14 mouse cellular contexts compared by ENCODE assay signal in the genomic region with DNA sequence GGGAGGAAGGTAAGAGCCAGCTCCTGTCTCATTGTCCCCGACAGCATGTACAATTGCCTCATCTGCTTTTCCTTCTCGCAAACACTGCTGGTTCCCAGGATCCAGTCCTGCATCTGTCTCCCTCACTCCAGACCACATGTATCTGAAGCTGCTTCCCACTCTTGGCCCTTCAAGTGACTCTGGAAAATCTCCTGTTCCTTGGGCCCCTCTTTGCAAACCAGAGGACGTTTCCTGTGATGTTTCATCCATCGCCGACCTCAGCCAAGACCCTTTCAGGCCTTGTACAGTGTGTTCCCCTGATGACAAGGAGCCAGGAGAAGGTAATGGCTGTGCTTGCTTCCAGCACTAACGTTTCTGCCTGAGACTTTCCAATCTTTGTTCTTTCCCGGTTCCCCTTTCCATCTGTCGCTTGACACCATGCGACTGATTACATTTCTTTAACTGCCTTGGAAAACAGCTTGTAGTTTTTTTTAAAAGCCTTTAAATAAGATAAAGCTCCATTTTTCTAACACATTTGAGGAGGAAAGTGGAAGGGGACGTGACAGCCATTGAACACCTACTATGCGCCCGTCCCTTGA.
DNase-seq lines count a peak whose midpoint lies in the region; ATAC-seq and TF ChIP-seq lines count a peak whose summit lies in the region.
"Had no signal": no experiment of that assay in that cellular context is flagged by ENCODE, and none has a peak within 500 bp of the region (broad histone marks: within the 10 kb centered on the region; RNA-seq: fewer than 3 reads in every experiment).

No protein-coding gene starts in this region.

- H3K27ac ChIP-seq in heart, embryonic 15.5 days, result 0 out of 2 replicates have a peak overlapping the region, but pooled peaks have one; percentile 24
- H3K27ac ChIP-seq in heart, adult 2 months, result no peak overlapping the region
- H3K27ac ChIP-seq in embryonic facial prominence, embryonic 10.5 days (replicated peaks), result peak overlapping the region; percentile 87
- H3K27ac ChIP-seq in embryonic facial prominence, embryonic 13.5 days, result peak overlapping the region; percentile 74; the same call in 1 of the 2 replicates
- H3K27ac ChIP-seq in stomach, embryonic 14.5 days (ENCODE audit: low read length), result peak overlapping the region; percentile 58; the same call in 1 of the 2 replicates
- H3K27ac ChIP-seq: neural tube, embryonic 13.5 days had no signal

- no peaks in the 10 kb centered on the region for H3K9me3 ChIP-seq in heart, embryonic 15.5 days (replicated peaks)
- no peaks in the 10 kb centered on the region for H3K9me3 ChIP-seq in embryonic facial prominence, embryonic 10.5 days
- H3K9me3 ChIP-seq in embryonic facial prominence, embryonic 13.5 days, result no peaks in the 10 kb centered on the region
- no peaks in the 10 kb centered on the region for H3K9me3 ChIP-seq in stomach, embryonic 14.5 days (ENCODE audit: control insufficient read depth, low read depth, low read length)
- H3K9me3 ChIP-seq: neural tube, embryonic 13.5 days had no signal

- DNase-seq in heart, adult 2 months, result no peak
- DNase-seq in embryonic facial prominence, embryonic 10.5 days (ENCODE audit: low spot score), result no peak
- no peak for DNase-seq in neural tube, embryonic 10.5 days (ENCODE audit: extremely low spot score, low spot score)
- DNase-seq in kidney, postnatal 10 days, result no peak
- DNase-seq: cerebellum, adult 18-20 months; heart, postnatal 36 days; kidney, adult 11 months; kidney, postnatal 4 days; lung, adult 18-20 months had no signal

- no peak for TF ChIP-seq EP300 in heart, adult 2 months (IDR thresholded peaks at IDR 0.05; ENCODE audit: insufficient read depth, low read depth, low read length)

- no peaks in the 10 kb centered on the region for H3K36me3 ChIP-seq in heart, embryonic 15.5 days
- H3K36me3 ChIP-seq in heart, adult 2 months (ENCODE audit: control insufficient read depth, insufficient read depth, low read length), result no peaks in the 10 kb centered on the region
- H3K36me3 ChIP-seq in embryonic facial prominence, embryonic 10.5 days (replicated peaks), result no peaks in the 10 kb centered on the region
- H3K36me3 ChIP-seq in embryonic facial prominence, embryonic 13.5 days, result no peaks in the 10 kb centered on the region
- no peaks in the 10 kb centered on the region for H3K36me3 ChIP-seq in stomach, embryonic 14.5 days (ENCODE audit: control insufficient read depth, insufficient read depth, low read length)
- H3K36me3 ChIP-seq: neural tube, embryonic 13.5 days had no signal

- TF ChIP-seq POLR2A in heart, adult 2 months (IDR thresholded peaks at IDR 0.05; ENCODE audit: insufficient read depth, low read depth, low read length), result no peak

- no peak overlapping the region for H3K9ac ChIP-seq in heart, embryonic 15.5 days
- H3K9ac ChIP-seq in heart, adult 2 months (ENCODE audit: low read depth, low read length), result no peak overlapping the region
- no peak overlapping the region for H3K9ac ChIP-seq in embryonic facial prominence, embryonic 13.5 days
- H3K9ac ChIP-seq in stomach, embryonic 14.5 days (replicated peaks; ENCODE audit: low read depth, low read length), result no peak overlapping the region
- H3K9ac ChIP-seq: neural tube, embryonic 13.5 days had no signal

- WGBS in heart, embryonic 15.5 days, result 52% methylated on average over 12 of the region's 12 CpGs
- 61% methylated on average over 12 of the region's 12 CpGs for WGBS in heart, adult 2 months
- 70% methylated on average over 12 of the region's 12 CpGs for WGBS in embryonic facial prominence, embryonic 10.5 days
- WGBS in embryonic facial prominence, embryonic 13.5 days, result 55% methylated on average over 12 of the region's 12 CpGs
- WGBS in stomach, embryonic 14.5 days, result 52% methylated on average over 12 of the region's 12 CpGs

- no peaks in the 10 kb centered on the region for H3K27me3 ChIP-seq in heart, embryonic 15.5 days
- no peaks in the 10 kb centered on the region for H3K27me3 ChIP-seq in heart, adult 2 months (ENCODE audit: control insufficient read depth, insufficient read depth, low read length)
- H3K27me3 ChIP-seq in embryonic facial prominence, embryonic 10.5 days (replicated peaks; ENCODE audit: low read depth, poor library complexity, severe bottlenecking), result no peaks in the 10 kb centered on the region
- H3K27me3 ChIP-seq in embryonic facial prominence, embryonic 13.5 days, result no peaks in the 10 kb centered on the region
- H3K27me3 ChIP-seq in stomach, embryonic 14.5 days (ENCODE audit: control insufficient read depth, insufficient read depth, low read length), result no peaks in the 10 kb centered on the region

- H3K4me3 ChIP-seq in heart, embryonic 15.5 days, result no peak overlapping the region
- no peak overlapping the region for H3K4me3 ChIP-seq in heart, adult 2 months
- H3K4me3 ChIP-seq in embryonic facial prominence, embryonic 10.5 days, result no peak overlapping the region
- H3K4me3 ChIP-seq in embryonic facial prominence, embryonic 13.5 days, result no peak overlapping the region
- H3K4me3 ChIP-seq in stomach, embryonic 14.5 days (ENCODE audit: low read depth, low read length), result no peak overlapping the region
- H3K4me3 ChIP-seq: neural tube, embryonic 13.5 days had no signal

- H3K79me2 ChIP-seq in heart, adult 2 months (replicated peaks; ENCODE audit: control insufficient read depth, insufficient read depth, low read length), result no peaks in the 10 kb centered on the region

- no peak for ATAC-seq in heart, embryonic 15.5 days (replicated peaks; ENCODE audit: insufficient number of reproducible peaks, insufficient read depth, low FRiP score, low read depth)
- ATAC-seq in embryonic facial prominence, embryonic 13.5 days (ENCODE audit: insufficient number of reproducible peaks, insufficient read depth, low FRiP score, low TSS enrichment, low read depth), result no peak
- peak; percentile 42; the same call in 1 of the 2 replicates for ATAC-seq in stomach, embryonic 14.5 days (ENCODE audit: insufficient number of reproducible peaks, insufficient read depth, low FRiP score, low read depth)
- ATAC-seq: midbrain, embryonic 16.5 days had no signal

- no peaks in the 10 kb centered on the region; the same call in 1 of the 2 replicates for H3K4me1 ChIP-seq in heart, embryonic 15.5 days (replicated peaks)
- no peaks in the 10 kb centered on the region for H3K4me1 ChIP-seq in heart, adult 2 months (ENCODE audit: control insufficient read depth, insufficient read depth, low read length)
- H3K4me1 ChIP-seq in embryonic facial prominence, embryonic 10.5 days, result peaks cover 40% of the 10 kb centered on the region
- peaks cover 35% of the 10 kb centered on the region for H3K4me1 ChIP-seq in embryonic facial prominence, embryonic 13.5 days
- peaks cover 6% of the 10 kb centered on the region; the same call in 1 of the 2 replicates for H3K4me1 ChIP-seq in stomach, embryonic 14.5 days (ENCODE audit: control insufficient read depth, insufficient read depth, low read length)

- TF ChIP-seq CTCF in heart, adult 2 months (IDR thresholded peaks at IDR 0.05), result no peak

- no peak overlapping the region for H3K4me2 ChIP-seq in heart, embryonic 15.5 days
- H3K4me2 ChIP-seq in embryonic facial prominence, embryonic 13.5 days, result no peak overlapping the region
- no peak overlapping the region for H3K4me2 ChIP-seq in stomach, embryonic 14.5 days (replicated peaks; ENCODE audit: low read depth, low read length)
- H3K4me2 ChIP-seq: neural tube, embryonic 13.5 days had no signal

- intact Hi-C loops in heart, adult 2 months (cut with DNase I), result no loop called here
